10 mouse cellular contexts compared by ENCODE assay signal in genomic region chr1:93756154-93756553, GRCm38 (mm10). TPM values are rescaled to one million over a fixed set of nuclear protein-coding genes. Genes with fewer than 3 reads are reported as not detected.
A peak's percentile ranks its signal among the peaks of the same experiment; 100 is the strongest.
DNase-seq lines count a peak whose midpoint lies in the region; ATAC-seq and TF ChIP-seq lines count a peak whose summit lies in the region.
"Had no signal": no experiment of that assay in that cellular context is flagged by ENCODE, and none has a peak within 500 bp of the region (broad histone marks: within the 10 kb centered on the region; RNA-seq: fewer than 3 reads in every experiment).

No protein-coding gene starts in this region.

- H3K27ac ChIP-seq in heart, embryonic 15.5 days, result no peak overlapping the region
- H3K27ac ChIP-seq in heart, adult 2 months, result no peak overlapping the region
- peak overlapping the region; percentile 25 for H3K27ac ChIP-seq in MEL (ENCODE audit: control insufficient read depth, low read depth, low read length)
- H3K27ac ChIP-seq in forebrain, embryonic 15.5 days (replicated peaks), result no peak overlapping the region
- H3K27ac ChIP-seq in macrophage, result no peak overlapping the region

- H3K4me1 ChIP-seq in heart, embryonic 15.5 days (replicated peaks), result peaks cover 22% of the 10 kb centered on the region
- peaks cover 3% of the 10 kb centered on the region; the same call in 1 of the 2 replicates for H3K4me1 ChIP-seq in heart, adult 2 months (ENCODE audit: control insufficient read depth, insufficient read depth, low read length)
- H3K4me1 ChIP-seq in MEL (ENCODE audit: control insufficient read depth in 1 of 2, insufficient read depth in 2 of 2, low read length in 2 of 2), result peaks cover 17 to 29% of the 10 kb centered on the region in 2 experiments
- H3K4me1 ChIP-seq in forebrain, embryonic 15.5 days, result peaks cover 28% of the 10 kb centered on the region

- TF ChIP-seq CTCF in heart, adult 2 months (IDR thresholded peaks at IDR 0.05), result no peak
- no peak for TF ChIP-seq CTCF in MEL (IDR thresholded peaks at IDR 0.05 in 2 of 3, conservative IDR thresholded peaks at IDR 0.05 in 1 of 3; ENCODE audit: control insufficient read depth in 1 of 3, insufficient read depth in 1 of 3, low read depth in 2 of 3, low read length in 3 of 3, poor library complexity in 1 of 3, severe bottlenecking in 1 of 3)

- H3K79me2 ChIP-seq in heart, adult 2 months (replicated peaks; ENCODE audit: control insufficient read depth, insufficient read depth, low read length), result peaks cover 10% of the 10 kb centered on the region
- H3K79me2 ChIP-seq in MEL (ENCODE audit: control insufficient read depth, insufficient read depth, low read length, poor library complexity) (peaks cover 61% of the 10 kb centered on the region), macrophage (ENCODE audit: inconsistent target) (peaks cover 86% of the 10 kb centered on the region)

- H3K27me3 ChIP-seq in heart, embryonic 15.5 days, result no peaks in the 10 kb centered on the region
- H3K27me3 ChIP-seq in heart, adult 2 months (ENCODE audit: control insufficient read depth, insufficient read depth, low read length), result no peaks in the 10 kb centered on the region
- no peaks in the 10 kb centered on the region for H3K27me3 ChIP-seq in MEL (ENCODE audit: control insufficient read depth in 1 of 2, insufficient read depth in 2 of 2, low read length in 2 of 2)
- H3K27me3 ChIP-seq in forebrain, embryonic 15.5 days, result no peaks in the 10 kb centered on the region

- TF ChIP-seq EP300 in heart, adult 2 months (IDR thresholded peaks at IDR 0.05; ENCODE audit: insufficient read depth, low read depth, low read length), result no peak
- peak; percentile 85 for TF ChIP-seq EP300 in MEL (IDR thresholded peaks at IDR 0.05; ENCODE audit: low read depth in 1 of 2, low read length in 2 of 2)

- H3K9me3 ChIP-seq in heart, embryonic 15.5 days (replicated peaks), result no peaks in the 10 kb centered on the region
- H3K9me3 ChIP-seq in MEL (replicated peaks; ENCODE audit: insufficient read depth, low read length), result no peaks in the 10 kb centered on the region
- H3K9me3 ChIP-seq in forebrain, embryonic 15.5 days, result no peaks in the 10 kb centered on the region

- H3K36me3 ChIP-seq in heart, embryonic 15.5 days, result no peaks in the 10 kb centered on the region
- H3K36me3 ChIP-seq in heart, adult 2 months (ENCODE audit: control insufficient read depth, insufficient read depth, low read length), result no peaks in the 10 kb centered on the region; the same call in none of the 2 replicates
- H3K36me3 ChIP-seq in MEL (ENCODE audit: control insufficient read depth in 1 of 2, insufficient read depth in 2 of 2, low read length in 2 of 2) (peaks cover 0 to 38% of the 10 kb centered on the region in 2 experiments; a peak in 2 of 4 replicates), macrophage (ENCODE audit: inconsistent target) (no peaks in the 10 kb centered on the region)
- no peaks in the 10 kb centered on the region for H3K36me3 ChIP-seq in forebrain, embryonic 15.5 days

- intact Hi-C loops in heart, adult 2 months (cut with DNase I), result loop anchor here (10.0 kb wide), 2 partner anchors 121 to 311 kb away; no protein-coding TSS in a partner anchor

- no peak for DNase-seq in heart, adult 2 months
- peak; percentile 62 for DNase-seq in MEL (ENCODE audit: low read depth, low spot score)
- DNase-seq in layer of hippocampus, postnatal 36 days, result no peak
- no peak for DNase-seq in adrenal gland, postnatal 4 days (ENCODE audit: low spot score in 2 of 2)
- DNase-seq: kidney, adult 9 months; retina, postnatal 1 day had no signal

- TF ChIP-seq RAD21 in MEL (IDR thresholded peaks at IDR 0.05; ENCODE audit: low read depth, low read length), result no peak

- no peak overlapping the region; the same call in 1 of the 2 replicates for H3K4me2 ChIP-seq in heart, embryonic 15.5 days
- H3K4me2 ChIP-seq in forebrain, embryonic 15.5 days (replicated peaks), result peak overlapping the region; percentile 85; the same call in 1 of the 2 replicates

- no peak overlapping the region for H3K9ac ChIP-seq in heart, embryonic 15.5 days
- no peak overlapping the region for H3K9ac ChIP-seq in heart, adult 2 months (ENCODE audit: low read depth, low read length)
- H3K9ac ChIP-seq in MEL (ENCODE audit: control insufficient read depth, low read depth, low read length, poor library complexity, severe bottlenecking), result peak overlapping the region; percentile 43
- no peak overlapping the region for H3K9ac ChIP-seq in forebrain, embryonic 15.5 days (replicated peaks)

- no peak for TF ChIP-seq POLR2A in heart, adult 2 months (IDR thresholded peaks at IDR 0.05; ENCODE audit: insufficient read depth, low read depth, low read length)
- no peak for TF ChIP-seq POLR2A in MEL (IDR thresholded peaks at IDR 0.05; ENCODE audit: control insufficient read depth in 1 of 2, insufficient read depth in 1 of 2, low read depth in 1 of 2, low read length in 2 of 2, poor library complexity in 1 of 2)

- H3K4me3 ChIP-seq in heart, embryonic 15.5 days, result 0 out of 2 replicates have a peak overlapping the region, but pooled peaks have one; percentile 98
- no peak overlapping the region for H3K4me3 ChIP-seq in heart, adult 2 months
- peak overlapping the region in 1 of 2 experiments; percentile 89; a peak in 2 of 4 replicates for H3K4me3 ChIP-seq in MEL (ENCODE audit: control insufficient read depth in 1 of 2, insufficient read depth in 1 of 2, low read depth in 2 of 2, low read length in 2 of 2)
- peak overlapping the region; percentile 98 for H3K4me3 ChIP-seq in forebrain, embryonic 15.5 days
- peak overlapping the region; percentile 58; the same call in 1 of the 2 replicates for H3K4me3 ChIP-seq in macrophage (ENCODE audit: inconsistent target)

- ATAC-seq in heart, embryonic 15.5 days (replicated peaks; ENCODE audit: insufficient number of reproducible peaks, insufficient read depth, low FRiP score, low read depth), result no peak
- ATAC-seq in forebrain, embryonic 15.5 days (replicated peaks), result no peak
- no peak for ATAC-seq in frontal cortex, adult (ENCODE audit: low TSS enrichment)

RNA-seq across cellular contexts. Expression of gene Thap4, which starts 1.5 kb away (rescaled TPM):
- 51.0 and 51.4 TPM in 2 replicates for polyA plus RNA-seq in heart, embryonic 15.5 days (2015; fragmentation: Nextera tagmentation; extraction: Ambion mirVana)
- total RNA-seq in heart, adult 2 months (2021), result 10 to 100 TPM; 75.0 to 80.4 TPM
- 69.0 and 76.9 TPM in 2 replicates for polyA plus RNA-seq in heart, adult 2 months (2012; rRNA removed)
- 81.8 and 84.9 TPM in 2 replicates for total RNA-seq in MEL (2012; rRNA removed)
- polyA plus RNA-seq in MEL (2012; ENCODE audit: insufficient read depth in 1 of 2, insufficient read length in 2 of 2, low read depth in 1 of 2, low replicate concordance in 2 of 2, missing spikeins in 1 of 2) (100 to 1,000 TPM in 1 of 2 experiments, not detected in 1; 117 TPM), macrophage (2018) (19.4 to 27.1 TPM (median 20.8 TPM) in 3 replicates)
- 43.1 and 47.4 TPM in 2 replicates for polyA plus RNA-seq in forebrain, embryonic 15.5 days (2015; fragmentation: Nextera tagmentation; extraction: Ambion mirVana)
- total RNA-seq in macrophage (2018; cell fraction: chromatin; rRNA removed), result 10 to 100 TPM in 17 of 26 experiments, 1 to 10 TPM in 9; 1.8 to 28.6 (median 13.8) TPM
- 10 to 100 TPM; 17.0 to 37.1 (median 23.2) TPM for total RNA-seq in macrophage (2018; cell fraction: cytosol; rRNA removed)
- 10 to 100 TPM in 17 of 26 experiments, 1 to 10 TPM in 9; 5.7 to 22.8 (median 12.6) TPM for total RNA-seq in macrophage (2018; cell fraction: nucleus; rRNA removed)
- 10 to 100 TPM; 34.2 to 34.3 TPM for total RNA-seq in layer of hippocampus, postnatal 36 days (2021)
- 10 to 100 TPM; 61.4 to 61.9 TPM for total RNA-seq in adrenal gland, postnatal 4 days (2021)

RNA-seq across cellular contexts. Expression of gene Atg4b, which starts 4.9 kb away (rescaled TPM):
- 56.1 and 57.6 TPM in 2 replicates for polyA plus RNA-seq in heart, embryonic 15.5 days (2015; fragmentation: Nextera tagmentation; extraction: Ambion mirVana)
- 10 to 100 TPM; 33.6 to 36.4 TPM for total RNA-seq in heart, adult 2 months (2021)
- polyA plus RNA-seq in heart, adult 2 months (2012; rRNA removed), result 27.7 and 33.4 TPM in 2 replicates
- total RNA-seq in MEL (2012; rRNA removed), result 56.8 and 57.9 TPM in 2 replicates
- polyA plus RNA-seq in MEL (2012; ENCODE audit: insufficient read depth in 1 of 2, insufficient read length in 2 of 2, low read depth in 1 of 2, low replicate concordance in 2 of 2, missing spikeins in 1 of 2) (100 to 1,000 TPM in 1 of 2 experiments, not detected in 1; 121 TPM), macrophage (2018) (35.6 to 47.4 TPM (median 36.8 TPM) in 3 replicates)
- 104 and 106 TPM in 2 replicates for polyA plus RNA-seq in forebrain, embryonic 15.5 days (2015; fragmentation: Nextera tagmentation; extraction: Ambion mirVana)
- 100 to 1,000 TPM in 20 of 26 experiments, 10 to 100 TPM in 6; 44.5 to 205 (median 128) TPM for total RNA-seq in macrophage (2018; cell fraction: chromatin; rRNA removed)
- 10 to 100 TPM; 15.6 to 37.3 (median 23.3) TPM for total RNA-seq in macrophage (2018; cell fraction: cytosol; rRNA removed)
- 10 to 100 TPM; 23.7 to 95.5 (median 49.6) TPM for total RNA-seq in macrophage (2018; cell fraction: nucleus; rRNA removed)
- 10 to 100 TPM; 79.8 to 84.8 TPM for total RNA-seq in layer of hippocampus, postnatal 36 days (2021)
- total RNA-seq in adrenal gland, postnatal 4 days (2021), result 10 to 100 TPM; 79.9 to 87.1 TPM

RNA-seq across cellular contexts. Expression of gene Dtymk, which starts 45.6 kb away (rescaled TPM):
- 147 and 156 TPM in 2 replicates for polyA plus RNA-seq in heart, embryonic 15.5 days (2015; fragmentation: Nextera tagmentation; extraction: Ambion mirVana)
- 10 to 100 TPM; 22.2 to 22.4 TPM for total RNA-seq in heart, adult 2 months (2021)
- 23.6 and 35.4 TPM in 2 replicates for polyA plus RNA-seq in heart, adult 2 months (2012; rRNA removed)
- total RNA-seq in MEL (2012; rRNA removed), result 402 and 454 TPM in 2 replicates
- polyA plus RNA-seq in MEL (2012; ENCODE audit: insufficient read depth in 1 of 2, insufficient read length in 2 of 2, low read depth in 1 of 2, low replicate concordance in 2 of 2, missing spikeins in 1 of 2), result 100 to 1,000 TPM; 193 to 391 TPM
- 183 and 192 TPM in 2 replicates for polyA plus RNA-seq in forebrain, embryonic 15.5 days (2015; fragmentation: Nextera tagmentation; extraction: Ambion mirVana)
- total RNA-seq in macrophage (2018; cell fraction: chromatin; rRNA removed), result 10 to 100 TPM in 23 of 26 experiments, 1 to 10 TPM in 3; 5.5 to 76.8 (median 35.1) TPM
- total RNA-seq in macrophage (2018; cell fraction: cytosol; rRNA removed), result 10 to 100 TPM; 10.0 to 23.9 (median 16.8) TPM
- total RNA-seq in macrophage (2018; cell fraction: nucleus; rRNA removed), result 100 to 1,000 TPM in 1 of 26 experiments, 10 to 100 TPM in 22, 1 to 10 TPM in 3; 6.6 to 162 (median 40.9) TPM
- 11.9 to 58.0 TPM (median 15.6 TPM) in 3 replicates for polyA plus RNA-seq in macrophage (2018)
- 10 to 100 TPM; 57.5 to 65.4 TPM for total RNA-seq in layer of hippocampus, postnatal 36 days (2021)
- 100 to 1,000 TPM; 112 to 121 TPM for total RNA-seq in adrenal gland, postnatal 4 days (2021)

RNA-seq across cellular contexts. Expression of gene Ing5, which starts 47.6 kb away (rescaled TPM):
- 10.3 and 11.9 TPM in 2 replicates for polyA plus RNA-seq in heart, embryonic 15.5 days (2015; fragmentation: Nextera tagmentation; extraction: Ambion mirVana)
- total RNA-seq in heart, adult 2 months (2021), result 10 to 100 TPM; 13.0 to 15.1 TPM
- polyA plus RNA-seq in heart, adult 2 months (2012; rRNA removed), result 5.4 and 6.8 TPM in 2 replicates
- total RNA-seq in MEL (2012; rRNA removed), result 23.1 and 27.6 TPM in 2 replicates
- polyA plus RNA-seq in MEL (2012; ENCODE audit: insufficient read depth in 1 of 2, insufficient read length in 2 of 2, low read depth in 1 of 2, low replicate concordance in 2 of 2, missing spikeins in 1 of 2), result 10 to 100 TPM in 1 of 2 experiments, not detected in 1; 29.2 TPM
- 10.7 and 11.4 TPM in 2 replicates for polyA plus RNA-seq in forebrain, embryonic 15.5 days (2015; fragmentation: Nextera tagmentation; extraction: Ambion mirVana)
- total RNA-seq in macrophage (2018; cell fraction: chromatin; rRNA removed), result 10 to 100 TPM in 21 of 26 experiments, 1 to 10 TPM in 5; 7.2 to 20.3 (median 13.5) TPM
- 10 to 100 TPM in 10 of 26 experiments, 1 to 10 TPM in 16; 5.6 to 12.0 (median 9.6) TPM for total RNA-seq in macrophage (2018; cell fraction: cytosol; rRNA removed)
- total RNA-seq in macrophage (2018; cell fraction: nucleus; rRNA removed), result 10 to 100 TPM in 23 of 26 experiments, 1 to 10 TPM in 3; 9.1 to 21.4 (median 12.5) TPM
- polyA plus RNA-seq in macrophage (2018), result 5.8 to 10.8 TPM (median 6.5 TPM) in 3 replicates
- total RNA-seq in layer of hippocampus, postnatal 36 days (2021), result 10 to 100 TPM; 12.9 to 13.8 TPM
- total RNA-seq in adrenal gland, postnatal 4 days (2021), result 10 to 100 TPM; 20.4 to 21.9 TPM
